Mouse (Mus musculus): Measurements from ENCODE around the gene Nucks1.

- no peak for TF ChIP-seq CTCF (IDR thresholded peaks at IDR 0.05; ENCODE audit: insufficient read depth, low read length)
- TF ChIP-seq POLR2A (IDR thresholded peaks at IDR 0.05; ENCODE audit: borderline replicate concordance, extremely low read depth, low read depth, low read length) = no peak
Observed at GRCm38 (mm10) chr1:131963085-131963951, 53.0 kb downstream of the Nucks1 start.
